Mouse (Mus musculus) testis, adult 2 months (tissue): ENCODE results near the gene Hspg2.

ENCODE experiments used
- CTCF ChIP-seq: fragments of 200-500 bp; IDR thresholded peaks from 2 replicates; pipeline ENCODE4 v1.5.1; 2012; ENCODE audit warnings: low read depth, mild to moderate bottlenecking, inconsistent platforms, low read length, moderate library complexity; ENCODE audit not compliant: control insufficient read depth, insufficient read depth, insufficient replicate concordance
- POLR2A ChIP-seq: fragments of 200-500 bp; IDR thresholded peaks from 2 replicates; pipeline ENCODE4 v1.6.1; 2012; ENCODE audit warnings: low read depth, mild to moderate bottlenecking, inconsistent platforms, low read length, moderate library complexity; ENCODE audit not compliant: control insufficient read depth

GRCm38 (mm10) chr4:137607023-137607422, 138.5 kb downstream of the Hspg2 start:
- TF ChIP-seq CTCF = no peak
- TF ChIP-seq POLR2A = no peak
